Mouse (Mus musculus) MEL (cell line): ENCODE data around the gene Efcab7.

Experiments used
- CHD2 ChIP-seq: IDR thresholded peaks from 2 replicates; pipeline ENCODE4 v1.6.1; 2011; ENCODE audit warnings: low read length, improper control_type of control experiment
- CTCF ChIP-seq, 3 experiments: IDR thresholded peaks in 2 of 3; conservative IDR thresholded peaks in 1 of 3; 2 replicates each; pipeline ENCODE4 v1.5.1; 2011 to 2012; ENCODE audit warnings: low read length in 3 of 3, low read depth in 2 of 3, mild to moderate bottlenecking in 2 of 3, improper control_type of control experiment in 1 of 3, inconsistent platforms in 1 of 3, mixed read lengths in 1 of 3, moderate library complexity in 1 of 3; ENCODE audit not compliant: control insufficient read depth in 1 of 3, insufficient read depth in 1 of 3, poor library complexity in 1 of 3, severe bottlenecking in 1 of 3
- E2F4 ChIP-seq: IDR thresholded peaks from 2 replicates; pipeline ENCODE4 v1.6.1; 2011; ENCODE audit warnings: low read depth, low read length, improper control_type of control experiment, borderline replicate concordance
- EP300 ChIP-seq, 2 experiments: IDR thresholded peaks; 2 replicates each; pipeline ENCODE4 v1.6.1; 2011; ENCODE audit warnings: improper control_type of control experiment in 2 of 2, low read length in 2 of 2, low read depth in 1 of 2, mild to moderate bottlenecking in 1 of 2
- GABPA ChIP-seq: IDR thresholded peaks from 2 replicates; pipeline ENCODE4 v1.6.1; 2012; ENCODE audit warnings: low read depth, mild to moderate bottlenecking, inconsistent platforms, low read length, improper control_type of control experiment, moderate library complexity
- JUND ChIP-seq: IDR thresholded peaks from 2 replicates; pipeline ENCODE4 v1.6.1; 2011; ENCODE audit warnings: low read depth, mild to moderate bottlenecking, improper control_type of control experiment, low read length
- NRF1 ChIP-seq: IDR thresholded peaks from 2 replicates; pipeline ENCODE4 v1.6.1; 2014; ENCODE audit warnings: low read depth, mild to moderate bottlenecking, inconsistent platforms, low read length, improper control_type of control experiment, moderate library complexity; ENCODE audit not compliant: poor library complexity, insufficient read depth, severe bottlenecking
- POLR2A ChIP-seq, 2 experiments: IDR thresholded peaks; 2 replicates each; pipeline ENCODE4 v1.6.1; 2011 to 2012; ENCODE audit warnings: low read length in 2 of 2, mild to moderate bottlenecking in 2 of 2, control low read depth in 1 of 2, improper control_type of control experiment in 1 of 2, low read depth in 1 of 2, moderate library complexity in 1 of 2; ENCODE audit not compliant: control insufficient read depth in 1 of 2, insufficient read depth in 1 of 2, poor library complexity in 1 of 2
- POLR2AphosphoS2 ChIP-seq: IDR thresholded peaks from 2 replicates; pipeline ENCODE4 v1.6.1; 2011; ENCODE audit warnings: low read length, improper control_type of control experiment
- RAD21 ChIP-seq: IDR thresholded peaks from 2 replicates; pipeline ENCODE4 v1.6.1; 2011; ENCODE audit warnings: mild to moderate bottlenecking, low read depth, low read length, improper control_type of control experiment
- SMC3 ChIP-seq: IDR thresholded peaks from 2 replicates; pipeline ENCODE4 v1.6.1; 2011; ENCODE audit warnings: low read depth, low read length, improper control_type of control experiment
- TAL1 ChIP-seq: IDR thresholded peaks from 2 replicates; pipeline ENCODE4 v1.6.1; 2012; ENCODE audit warnings: mild to moderate bottlenecking, inconsistent platforms, low read length, moderate library complexity, mixed read lengths
- ZNF384 ChIP-seq: IDR thresholded peaks from 2 replicates; pipeline ENCODE4 v1.6.1; 2012; ENCODE audit warnings: low read depth, mild to moderate bottlenecking, inconsistent platforms, low read length, improper control_type of control experiment

- no peak for TF ChIP-seq JUND
- TF ChIP-seq SMC3, result no peak
- TF ChIP-seq POLR2AphosphoS2, result no peak
- no peak for TF ChIP-seq CTCF (IDR thresholded peaks at IDR 0.05 in 2 of 3, conservative IDR thresholded peaks at IDR 0.05 in 1 of 3; ENCODE audit: control insufficient read depth in 1 of 3, insufficient read depth in 1 of 3, low read depth in 2 of 3, low read length in 3 of 3, poor library complexity in 1 of 3, severe bottlenecking in 1 of 3)
- no peak for TF ChIP-seq CHD2
- no peak for TF ChIP-seq GABPA
- no peak for TF ChIP-seq E2F4
- no peak for TF ChIP-seq POLR2A (IDR thresholded peaks at IDR 0.05; ENCODE audit: control insufficient read depth in 1 of 2, insufficient read depth in 1 of 2, low read depth in 1 of 2, low read length in 2 of 2, poor library complexity in 1 of 2)
- no peak for TF ChIP-seq EP300 (IDR thresholded peaks at IDR 0.05; ENCODE audit: low read depth in 1 of 2, low read length in 2 of 2)
- TF ChIP-seq ZNF384, result no peak
- TF ChIP-seq NRF1, result no peak
- TF ChIP-seq RAD21, result no peak
- no peak for TF ChIP-seq TAL1
Observed at GRCm38 (mm10) chr4:99936278-99936677, 107.3 kb downstream of the Efcab7 start.
